Mouse (Mus musculus): Measurements from ENCODE around the gene Dhrs2. TPM values are rescaled to one million over a fixed set of nuclear protein-coding genes. Genes with fewer than 3 reads are reported as not detected.

Dhrs2 gene
- polyA plus RNA-seq, 1 experiment from 2014 or later = not detected

GRCm38 (mm10) chr14:55223172-55223571, 1.4 kb downstream of the Dhrs2 start:
- H3K4me1 ChIP-seq (ENCODE audit: control insufficient read depth, insufficient read depth, low read length) = no peaks in the 10 kb centered on the region
- ATAC-seq (ENCODE audit: low FRiP score) = no peak
- DNase-seq (ENCODE audit: low spot score, missing footprints) = no peak
- H3K27me3 ChIP-seq (ENCODE audit: control insufficient read depth, insufficient read depth, low read length) = no peaks in the 10 kb centered on the region
- no peaks in the 10 kb centered on the region for H3K36me3 ChIP-seq (ENCODE audit: control insufficient read depth, insufficient read depth, low read length)
- H3K4me3 ChIP-seq (ENCODE audit: low read depth, low read length) = no peak overlapping the region
- H3K9ac ChIP-seq (ENCODE audit: low read length) = no peak overlapping the region
- H3K27ac ChIP-seq (ENCODE audit: low read depth, low read length) = no peak overlapping the region
- WGBS = 50% methylated on average over 1 of the region's 1 CpGs
- no peaks in the 10 kb centered on the region for H3K9me3 ChIP-seq (ENCODE audit: control insufficient read depth, low read length)
- no peak overlapping the region for H3K4me2 ChIP-seq

- H3K4me1 ChIP-seq (ENCODE audit: control insufficient read depth, insufficient read depth, low read length) = no peaks in the 10 kb centered on the region
- no peak overlapping the region for H3K4me3 ChIP-seq (ENCODE audit: low read depth, low read length)
- no peaks in the 10 kb centered on the region for H3K27me3 ChIP-seq (ENCODE audit: control insufficient read depth, insufficient read depth, low read length)
- H3K36me3 ChIP-seq (ENCODE audit: control insufficient read depth, insufficient read depth, low read length) = no peaks in the 10 kb centered on the region
- no peaks in the 10 kb centered on the region for H3K9me3 ChIP-seq (ENCODE audit: control insufficient read depth, low read length)
- no peak overlapping the region for H3K27ac ChIP-seq (ENCODE audit: low read depth, low read length)
- no peak for DNase-seq (ENCODE audit: low spot score, missing footprints)
- no peak overlapping the region for H3K9ac ChIP-seq (ENCODE audit: low read length)
- ATAC-seq (ENCODE audit: low FRiP score) = no peak
- WGBS = 91% methylated on average over 11 of the region's 11 CpGs
- H3K4me2 ChIP-seq = no peak overlapping the region
Measured at GRCm38 (mm10) chr14:55234639-55235038, 12.8 kb downstream of the Dhrs2 start.

- no peaks in the 10 kb centered on the region for H3K4me1 ChIP-seq (ENCODE audit: control insufficient read depth, insufficient read depth, low read length)
- H3K9ac ChIP-seq (ENCODE audit: low read length) = no peak overlapping the region
- no peaks in the 10 kb centered on the region for H3K9me3 ChIP-seq (ENCODE audit: control insufficient read depth, low read length)
- ATAC-seq (ENCODE audit: low FRiP score) (no peak), DNase-seq (ENCODE audit: low spot score, missing footprints) (no peak)
- H3K27me3 ChIP-seq (ENCODE audit: control insufficient read depth, insufficient read depth, low read length) = no peaks in the 10 kb centered on the region
- no peaks in the 10 kb centered on the region for H3K36me3 ChIP-seq (ENCODE audit: control insufficient read depth, insufficient read depth, low read length)
- no peak overlapping the region for H3K4me3 ChIP-seq (ENCODE audit: low read depth, low read length)
- 74% methylated on average over 2 of the region's 2 CpGs for WGBS
- H3K4me2 ChIP-seq = no peak overlapping the region
- no peak overlapping the region for H3K27ac ChIP-seq (ENCODE audit: low read depth, low read length)
Measured at GRCm38 (mm10) chr14:55236685-55237084, 14.9 kb downstream of the Dhrs2 start.

DNA sequence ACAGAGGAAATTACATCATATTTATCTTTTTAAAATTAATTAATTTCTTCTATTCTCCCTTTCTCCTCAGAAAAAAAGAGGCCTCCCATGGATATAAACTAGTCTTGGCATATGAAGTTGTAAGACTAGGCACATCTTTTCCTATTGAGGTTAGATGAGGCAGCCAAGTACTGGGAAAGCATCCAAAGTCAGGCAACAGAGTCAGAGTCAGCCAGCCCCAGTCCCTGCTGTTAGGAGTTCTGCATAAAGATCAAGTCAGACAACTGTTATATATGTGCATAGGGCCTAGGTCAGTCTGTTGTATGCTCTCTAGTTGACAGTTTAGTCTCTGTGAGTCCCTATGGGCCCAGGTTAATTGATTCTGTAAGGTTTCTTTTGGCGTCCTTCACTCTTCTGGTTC, 20.9 kb downstream of the Dhrs2 start:
- no peak overlapping the region for H3K4me2 ChIP-seq
- WGBS = 90% methylated on average over 1 of the region's 1 CpGs
- no peak for DNase-seq (ENCODE audit: low spot score, missing footprints)
- H3K9me3 ChIP-seq (ENCODE audit: control insufficient read depth, low read length) = no peaks in the 10 kb centered on the region
- no peak overlapping the region for H3K4me3 ChIP-seq (ENCODE audit: low read depth, low read length)
- no peaks in the 10 kb centered on the region for H3K4me1 ChIP-seq (ENCODE audit: control insufficient read depth, insufficient read depth, low read length)
- no peak overlapping the region for H3K27ac ChIP-seq (ENCODE audit: low read depth, low read length)
- H3K36me3 ChIP-seq (ENCODE audit: control insufficient read depth, insufficient read depth, low read length) = no peaks in the 10 kb centered on the region
- no peak overlapping the region for H3K9ac ChIP-seq (ENCODE audit: low read length)
- no peak for ATAC-seq (ENCODE audit: low FRiP score)
- H3K27me3 ChIP-seq (ENCODE audit: control insufficient read depth, insufficient read depth, low read length) = no peaks in the 10 kb centered on the region; the same call in 1 of the 2 replicates

GRCm38 (mm10) chr14:55247181-55247580, 25.4 kb downstream of the Dhrs2 start:
- ATAC-seq (ENCODE audit: low FRiP score) (no peak), DNase-seq (ENCODE audit: low spot score, missing footprints) (no peak)
- Histone ChIP-seq H3K9me3 (ENCODE audit: control insufficient read depth, low read length) (no peaks in the 10 kb centered on the region), H3K4me2 (no peak overlapping the region), H3K4me3 (ENCODE audit: low read depth, low read length) (no peak overlapping the region), H3K4me1 (ENCODE audit: control insufficient read depth, insufficient read depth, low read length) (no peaks in the 10 kb centered on the region), H3K27me3 (ENCODE audit: control insufficient read depth, insufficient read depth, low read length) (no peaks in the 10 kb centered on the region; the same call in 1 of the 2 replicates), H3K36me3 (ENCODE audit: control insufficient read depth, insufficient read depth, low read length) (no peaks in the 10 kb centered on the region), H3K27ac (ENCODE audit: low read depth, low read length) (no peak overlapping the region), H3K9ac (ENCODE audit: low read length) (no peak overlapping the region)
- 44% methylated on average over 6 of the region's 6 CpGs for WGBS

- no peaks in the 10 kb centered on the region for H3K4me1 ChIP-seq (ENCODE audit: control insufficient read depth, insufficient read depth, low read length)
- WGBS = 80% methylated on average over 6 of the region's 6 CpGs
- H3K27ac ChIP-seq (ENCODE audit: low read depth, low read length) = no peak overlapping the region
- H3K9me3 ChIP-seq (ENCODE audit: control insufficient read depth, low read length) = no peaks in the 10 kb centered on the region
- no peak for DNase-seq (ENCODE audit: low spot score, missing footprints)
- H3K4me2 ChIP-seq = no peak overlapping the region
- H3K4me3 ChIP-seq (ENCODE audit: low read depth, low read length) = no peak overlapping the region
- H3K36me3 ChIP-seq (ENCODE audit: control insufficient read depth, insufficient read depth, low read length) = no peaks in the 10 kb centered on the region
- no peaks in the 10 kb centered on the region; the same call in 1 of the 2 replicates for H3K27me3 ChIP-seq (ENCODE audit: control insufficient read depth, insufficient read depth, low read length)
- no peak overlapping the region for H3K9ac ChIP-seq (ENCODE audit: low read length)
- ATAC-seq (ENCODE audit: low FRiP score) = no peak
Measured at GRCm38 (mm10) chr14:55248284-55248683, 26.5 kb downstream of the Dhrs2 start.

GRCm38 (mm10) chr14:55253580-55253979, 31.8 kb downstream of the Dhrs2 start:
- H3K36me3 ChIP-seq (ENCODE audit: control insufficient read depth, insufficient read depth, low read length) = no peaks in the 10 kb centered on the region
- H3K9ac ChIP-seq (ENCODE audit: low read length) = no peak overlapping the region
- ATAC-seq (ENCODE audit: low FRiP score) (no peak), DNase-seq (ENCODE audit: low spot score, missing footprints) (no peak)
- H3K4me3 ChIP-seq (ENCODE audit: low read depth, low read length) = no peak overlapping the region
- H3K4me1 ChIP-seq (ENCODE audit: control insufficient read depth, insufficient read depth, low read length) = no peaks in the 10 kb centered on the region
- WGBS = 72% methylated on average over 4 of the region's 4 CpGs
- H3K27ac ChIP-seq (ENCODE audit: low read depth, low read length) = no peak overlapping the region
- H3K27me3 ChIP-seq (ENCODE audit: control insufficient read depth, insufficient read depth, low read length) = no peaks in the 10 kb centered on the region
- no peak overlapping the region for H3K4me2 ChIP-seq
- no peaks in the 10 kb centered on the region for H3K9me3 ChIP-seq (ENCODE audit: control insufficient read depth, low read length)

- H3K27me3 ChIP-seq (ENCODE audit: control insufficient read depth, insufficient read depth, low read length) = no peaks in the 10 kb centered on the region
- no peak overlapping the region for H3K9ac ChIP-seq (ENCODE audit: low read length)
- H3K27ac ChIP-seq (ENCODE audit: low read depth, low read length) = no peak overlapping the region
- 49% methylated on average over 6 of the region's 6 CpGs for WGBS
- no peak for DNase-seq (ENCODE audit: low spot score, missing footprints)
- no peaks in the 10 kb centered on the region for H3K36me3 ChIP-seq (ENCODE audit: control insufficient read depth, insufficient read depth, low read length)
- no peak for ATAC-seq (ENCODE audit: low FRiP score)
- no peaks in the 10 kb centered on the region for H3K9me3 ChIP-seq (ENCODE audit: control insufficient read depth, low read length)
- no peaks in the 10 kb centered on the region for H3K4me1 ChIP-seq (ENCODE audit: control insufficient read depth, insufficient read depth, low read length)
- no peak overlapping the region for H3K4me3 ChIP-seq (ENCODE audit: low read depth, low read length)
- H3K4me2 ChIP-seq = no peak overlapping the region
Measured at GRCm38 (mm10) chr14:55255443-55255842, 33.6 kb downstream of the Dhrs2 start.

- Histone ChIP-seq H3K36me3 (ENCODE audit: control insufficient read depth, insufficient read depth, low read length) (no peaks in the 10 kb centered on the region), H3K9ac (ENCODE audit: low read length) (no peak overlapping the region), H3K27me3 (ENCODE audit: control insufficient read depth, insufficient read depth, low read length) (no peaks in the 10 kb centered on the region), H3K9me3 (ENCODE audit: control insufficient read depth, low read length) (no peaks in the 10 kb centered on the region), H3K4me3 (ENCODE audit: low read depth, low read length) (no peak overlapping the region), H3K27ac (ENCODE audit: low read depth, low read length) (no peak overlapping the region), H3K4me1 (ENCODE audit: control insufficient read depth, insufficient read depth, low read length) (no peaks in the 10 kb centered on the region), H3K4me2 (no peak overlapping the region)
- ATAC-seq (ENCODE audit: low FRiP score) (no peak), DNase-seq (ENCODE audit: low spot score, missing footprints) (no peak)
- WGBS = 70% methylated on average over 3 of the region's 3 CpGs
Measured at GRCm38 (mm10) chr14:55271158-55271557, 49.4 kb downstream of the Dhrs2 start.

GRCm38 (mm10) chr14:55273023-55273422, 51.2 kb downstream of the Dhrs2 start:
- H3K4me3 ChIP-seq (ENCODE audit: low read depth, low read length) = no peak overlapping the region
- no peaks in the 10 kb centered on the region for H3K4me1 ChIP-seq (ENCODE audit: control insufficient read depth, insufficient read depth, low read length)
- H3K36me3 ChIP-seq (ENCODE audit: control insufficient read depth, insufficient read depth, low read length) = no peaks in the 10 kb centered on the region
- no peaks in the 10 kb centered on the region for H3K27me3 ChIP-seq (ENCODE audit: control insufficient read depth, insufficient read depth, low read length)
- 82% methylated on average over 4 of the region's 4 CpGs for WGBS
- no peak overlapping the region for H3K27ac ChIP-seq (ENCODE audit: low read depth, low read length)
- H3K9me3 ChIP-seq (ENCODE audit: control insufficient read depth, low read length) = no peaks in the 10 kb centered on the region
- ATAC-seq (ENCODE audit: low FRiP score) (no peak), DNase-seq (ENCODE audit: low spot score, missing footprints) (no peak)
- H3K9ac ChIP-seq (ENCODE audit: low read length) = no peak overlapping the region
- H3K4me2 ChIP-seq = no peak overlapping the region
